Mouse (Mus musculus): Measurements from ENCODE around the gene Cbx5.

GRCm38 (mm10) chr15:103239685-103240159 is at the start of gene Cbx5:
- no peak; the same call in 1 of the 2 replicates for TF ChIP-seq ZNF384 (IDR thresholded peaks at IDR 0.05; ENCODE audit: low read depth, low read length)
- TF ChIP-seq HCFC1 (IDR thresholded peaks at IDR 0.05; ENCODE audit: borderline replicate concordance, insufficient read depth, low read length) = no peak
- TF ChIP-seq ZC3H11A (IDR thresholded peaks at IDR 0.05; ENCODE audit: borderline replicate concordance, low read depth, low read length) = no peak
- TF ChIP-seq MAFK (IDR thresholded peaks at IDR 0.05; ENCODE audit: insufficient read depth, low read depth, low read length) = no peak

All from ES-E14 (cell line).